Mouse (Mus musculus) lung, embryonic 14.5 days (tissue): Measurements from ENCODE around the gene Tmem217. TPM values are rescaled to one million over a fixed set of nuclear protein-coding genes. Genes with fewer than 3 reads are reported as not detected.
A peak's percentile ranks its signal among the peaks of the same experiment; 100 is the strongest.
"Not testable (repeated sequence)": the region's sequence is repeated elsewhere in the genome, so short reads cannot be mapped to it uniquely, and the experiment has no call there.

Source experiments
- ATAC-seq: fragments of 200-750 bp; cut with Nextera tagmentation; 2 replicates; pipeline ENCODE4 v1.8.0; 2017; ENCODE audit warnings: mild to moderate bottlenecking, moderate TSS enrichment, moderate library complexity; ENCODE audit not compliant: insufficient read depth
- DNase-seq: peaks from one replicate; pipeline ENCODE4 v3.0.0-alpha.2; 2015
- H3K27ac ChIP-seq: fragments of 300-500 bp; sonication (generic); 2 replicates; pipeline ENCODE4 v1.5.1; 2014; ENCODE audit warnings: low read depth, mild to moderate bottlenecking, moderate library complexity
- H3K27me3 ChIP-seq: fragments of 300-500 bp; sonication (generic); 2 replicates; pipeline ENCODE4 v1.6.1; 2014; ENCODE audit warnings: low read length, control low read depth; ENCODE audit not compliant: insufficient read depth
- H3K36me3 ChIP-seq: fragments of 300-500 bp; sonication (generic); 2 replicates; pipeline ENCODE4 v1.6.1; 2014; ENCODE audit warnings: control low read depth; ENCODE audit not compliant: insufficient read depth
- H3K4me1 ChIP-seq: fragments of 300-500 bp; sonication (generic); 2 replicates; pipeline ENCODE4 v1.6.1; 2014; ENCODE audit warnings: antibody characterized with exemption, control low read depth; ENCODE audit not compliant: insufficient read depth
- H3K4me2 ChIP-seq: fragments of 300-500 bp; sonication (generic); 2 replicates; pipeline ENCODE4 v1.6.1; 2014; ENCODE audit warnings: mild to moderate bottlenecking
- H3K4me3 ChIP-seq: fragments of 300-500 bp; sonication (generic); 2 replicates; pipeline ENCODE4 v1.5.1; 2014; ENCODE audit warnings: low read depth, low read length
- H3K9ac ChIP-seq: fragments of 300-500 bp; sonication (generic); 2 replicates; pipeline ENCODE4 v1.6.1; 2014
- H3K9me3 ChIP-seq: fragments of 300-500 bp; sonication (generic); 2 replicates; pipeline ENCODE4 v1.6.1; 2016; ENCODE audit warnings: low read depth, low read length, control low read depth
- CTCF ChIP-seq: IDR thresholded peaks from 2 replicates; pipeline ENCODE4 v1.5.1; 2016; ENCODE audit warnings: antibody characterized with exemption, low read depth
- WGBS: fragments of 180-500 bp; shearing (Covaris S2); extraction: QIAGEN DNeasy Blood & Tissue Kit; methylation state at CpG from one replicate; pipeline ENCODE4 v1.1.7; 2014; 5-methylcytosine and 5-hydroxymethylcytosine counted together
- polyA plus RNA-seq: library from polyadenylated mRNA; unstranded; fragments of >200 nt; fragmentation: Nextera tagmentation; extraction: Ambion mirVana; gene quantifications from 2 replicates; pipeline ENCODE4 v1.2.1, GENCODE M21; 2014

Gene Tmem217
- polyA plus RNA-seq, 1 experiment from 2014 or later, result 0.46 TPM

- Histone ChIP-seq H3K9ac (no peak overlapping the region; the same call in 1 of the 2 replicates), H3K36me3 (no peaks in the 10 kb centered on the region)
- 58% methylated on average over 7 of the region's 7 CpGs for WGBS
These were observed 50.0 kb downstream of the Tmem217 start for GRCm38 (mm10) chr17:29502005-29502668.

DNA sequence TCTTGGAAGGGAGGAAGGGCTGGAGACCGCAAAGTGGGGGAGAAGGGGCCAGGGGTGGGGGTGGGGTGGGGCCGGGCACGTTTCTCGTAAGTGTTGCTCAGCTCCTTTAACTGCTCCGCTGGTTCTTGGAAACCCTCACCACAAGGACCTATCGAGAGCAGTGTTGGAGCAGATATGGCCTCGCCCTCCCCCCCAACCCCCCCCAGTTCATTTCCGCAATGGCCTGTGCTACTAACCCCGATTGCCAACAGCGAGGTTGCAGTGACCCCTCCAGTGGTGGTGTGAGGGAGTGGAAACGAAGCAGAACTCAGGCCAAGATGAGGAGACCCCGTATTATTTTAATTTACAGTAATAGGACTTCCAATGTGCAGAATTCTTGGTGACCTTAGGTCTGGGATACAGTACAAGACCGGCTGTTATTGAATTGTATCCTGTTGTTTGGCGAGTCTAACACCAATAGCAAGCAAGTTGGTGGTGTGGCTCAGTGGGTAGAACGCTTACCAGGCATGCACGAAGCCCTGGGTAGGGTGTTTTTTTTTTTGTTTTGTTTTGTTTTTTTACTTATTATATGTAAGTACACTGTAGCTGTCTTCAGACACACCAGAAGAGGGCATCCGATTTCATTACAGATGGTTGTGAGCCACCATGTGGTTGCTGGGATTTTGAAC is 51.2 kb downstream of the Tmem217 start:
- no peak overlapping the region for H3K27ac ChIP-seq

More at GRCm38 (mm10) chr17:29502005-29502668, 50.0 kb downstream of the Tmem217 start:
- Histone ChIP-seq H3K4me2 (peak overlapping the region; percentile 58), H3K4me3 (no peak overlapping the region), H3K4me1 (no peaks in the 10 kb centered on the region), H3K27me3 (no peaks in the 10 kb centered on the region), H3K27ac (0 out of 2 replicates have a peak overlapping the region, but pooled peaks have one; percentile 20), H3K9me3 (no peaks in the 10 kb centered on the region)
- ATAC-seq (no peak), DNase-seq (no peak)
- no peak for TF ChIP-seq CTCF

DNA sequence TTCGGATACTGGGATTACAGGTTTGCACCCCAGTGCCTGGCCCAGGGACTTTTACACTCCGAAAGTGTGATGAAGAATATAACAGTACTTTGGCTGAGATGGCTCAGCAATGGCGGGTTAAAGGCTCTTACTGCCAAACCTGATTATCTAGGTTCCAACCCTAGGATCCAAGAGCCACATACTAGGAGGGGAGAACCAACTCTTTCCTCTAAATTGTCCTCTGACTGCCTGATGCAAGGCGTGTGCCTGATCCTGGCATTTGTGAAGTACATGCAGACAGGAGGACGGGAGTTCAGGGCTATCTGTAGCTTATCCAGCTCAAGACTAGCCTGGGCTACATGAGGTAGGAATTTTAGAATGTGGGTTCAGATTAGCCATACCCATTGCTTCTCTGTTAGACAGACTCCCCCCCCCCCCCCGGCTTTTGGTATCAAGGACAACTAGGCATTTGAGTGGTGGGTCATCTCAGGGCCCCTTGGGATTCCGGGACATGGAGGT is 51.9 kb downstream of the Tmem217 start:
- H3K27me3 ChIP-seq, result no peaks in the 10 kb centered on the region
- 74% methylated on average over 7 of the region's 7 CpGs for WGBS
- peak overlapping the region; percentile 42; the same call in 1 of the 2 replicates for H3K27ac ChIP-seq
- H3K9me3 ChIP-seq, result no peaks in the 10 kb centered on the region
- ATAC-seq (no peak), DNase-seq (no peak)
- H3K9ac ChIP-seq, result no peak overlapping the region
- H3K4me2 ChIP-seq, result no peak overlapping the region
- peaks cover 4% of the 10 kb centered on the region; the same call in 1 of the 2 replicates for H3K36me3 ChIP-seq
- no peak overlapping the region for H3K4me3 ChIP-seq
- TF ChIP-seq CTCF, result no peak
- no peaks in the 10 kb centered on the region for H3K4me1 ChIP-seq

More for the DNA sequence above, 51.2 kb downstream of the Tmem217 start:
- Histone ChIP-seq H3K27me3 (no peaks in the 10 kb centered on the region), H3K9ac (no peak overlapping the region), H3K36me3 (peaks cover 4% of the 10 kb centered on the region; the same call in 1 of the 2 replicates), H3K4me2 (no peak overlapping the region), H3K9me3 (no peaks in the 10 kb centered on the region), H3K4me3 (no peak overlapping the region), H3K4me1 (no peaks in the 10 kb centered on the region)
- WGBS, result 66% methylated on average over 17 of the region's 17 CpGs
- no peak for DNase-seq
- TF ChIP-seq CTCF, result no peak
- ATAC-seq, result peak; percentile 49

- WGBS, result 53% methylated on average over 6 of the region's 6 CpGs
- no peak overlapping the region for H3K4me2 ChIP-seq
- H3K4me3 ChIP-seq, result no peak overlapping the region
- H3K9me3 ChIP-seq, result no peaks in the 10 kb centered on the region
- no peak overlapping the region for H3K9ac ChIP-seq
- no peak for TF ChIP-seq CTCF
- no peak for DNase-seq
- H3K36me3 ChIP-seq, result peaks cover 8% of the 10 kb centered on the region
- no peaks in the 10 kb centered on the region for H3K4me1 ChIP-seq
- no peak for ATAC-seq
- H3K27me3 ChIP-seq, result no peaks in the 10 kb centered on the region
- H3K27ac ChIP-seq, result no peak overlapping the region
These were observed 52.7 kb downstream of the Tmem217 start for GRCm38 (mm10) chr17:29499511-29499910.

GRCm38 (mm10) chr17:29498952-29499351 is 53.2 kb downstream of the Tmem217 start:
- not testable (repeated sequence) for H3K4me2 ChIP-seq, H3K4me3 ChIP-seq, H3K27ac ChIP-seq, H3K9me3 ChIP-seq, DNase-seq, ATAC-seq, H3K27me3 ChIP-seq, H3K9ac ChIP-seq, H3K4me1 ChIP-seq
- WGBS, result 89% methylated on average over 2 of the region's 2 CpGs
- H3K36me3 ChIP-seq, result peaks cover 14% of the 10 kb centered on the region

DNA sequence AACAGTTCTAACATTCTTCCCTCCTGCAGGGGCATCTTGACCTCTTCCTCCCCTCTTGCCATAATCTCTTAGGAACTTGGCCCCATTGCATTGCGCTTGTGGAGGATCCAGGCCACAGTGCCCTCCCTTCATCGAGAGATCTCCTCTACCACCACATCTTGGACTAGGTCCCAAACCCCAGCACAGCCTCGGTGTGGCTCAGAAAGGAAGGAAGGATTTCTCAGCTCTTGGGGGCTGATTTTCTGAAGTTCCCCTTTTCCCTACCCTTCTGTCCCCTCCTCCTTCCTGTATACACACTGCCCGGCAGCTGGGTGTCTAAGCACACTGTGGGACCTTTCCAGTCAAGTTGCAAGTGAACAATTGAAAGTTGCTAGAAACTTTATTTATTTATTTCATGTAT is 54.2 kb downstream of the Tmem217 start:
- H3K4me3 ChIP-seq, result no peak overlapping the region
- no peaks in the 10 kb centered on the region for H3K27me3 ChIP-seq
- no peak overlapping the region for H3K9ac ChIP-seq
- 0 out of 2 replicates have a peak overlapping the region, but pooled peaks have one; percentile 13 for H3K27ac ChIP-seq
- H3K36me3 ChIP-seq, result peaks cover 23% of the 10 kb centered on the region
- no peak overlapping the region for H3K4me2 ChIP-seq
- ATAC-seq (no peak), DNase-seq (peak; percentile 35)
- no peak for TF ChIP-seq CTCF
- no peaks in the 10 kb centered on the region for H3K9me3 ChIP-seq
- 30% methylated on average over 4 of the region's 4 CpGs for WGBS
- no peaks in the 10 kb centered on the region for H3K4me1 ChIP-seq

- H3K27me3 ChIP-seq, H3K4me3 ChIP-seq, H3K4me2 ChIP-seq, ATAC-seq, H3K9ac ChIP-seq, H3K4me1 ChIP-seq, H3K9me3 ChIP-seq, DNase-seq, H3K27ac ChIP-seq: not testable (repeated sequence)
- WGBS, result 66% methylated on average over 1 of the region's 1 CpGs
- peaks cover 24% of the 10 kb centered on the region for H3K36me3 ChIP-seq
These were observed 54.7 kb downstream of the Tmem217 start for GRCm38 (mm10) chr17:29497481-29497880.
